Mouse (Mus musculus): ENCODE results near the gene Xkr7. TPM values are rescaled to one million over a fixed set of nuclear protein-coding genes. Genes with fewer than 3 reads are reported as not detected.
A peak's percentile ranks its signal among the peaks of the same experiment; 100 is the strongest.

The Xkr7 gene
- total and polyA plus RNA-seq, 2 experiments from 2014 or later, result 1.6 to 65.0 TPM

- Histone ChIP-seq H3K27me3 (ENCODE audit: insufficient read depth, low read length) (no peaks in the 10 kb centered on the region), H3K9me3 (ENCODE audit: low read length) (no peaks in the 10 kb centered on the region), H3K4me3 (ENCODE audit: low read length) (no peak overlapping the region), H3K36me3 (ENCODE audit: insufficient read depth, low read length) (no peaks in the 10 kb centered on the region), H3K4me2 (ENCODE audit: low read depth, low read length) (no peak overlapping the region), H3K27ac (no peak overlapping the region), H3K4me1 (ENCODE audit: insufficient read depth, low read length) (no peaks in the 10 kb centered on the region), H3K9ac (replicated peaks; ENCODE audit: low read length) (no peak overlapping the region)
- DNase-seq (ENCODE audit: low spot score) (no peak), ATAC-seq (no peak)
- WGBS, result 66% methylated on average over 3 of the region's 3 CpGs
- TF ChIP-seq CTCF (IDR thresholded peaks at IDR 0.05; ENCODE audit: low read depth), result no peak
Observed at GRCm38 (mm10) chr2:153019355-153019754, 12.3 kb upstream of the Xkr7 start.

- Histone ChIP-seq H3K9ac (replicated peaks; ENCODE audit: low read length) (no peak overlapping the region), H3K4me1 (ENCODE audit: insufficient read depth, low read length) (no peaks in the 10 kb centered on the region), H3K27ac (no peak overlapping the region), H3K9me3 (ENCODE audit: low read length) (no peaks in the 10 kb centered on the region), H3K36me3 (ENCODE audit: insufficient read depth, low read length) (no peaks in the 10 kb centered on the region), H3K27me3 (ENCODE audit: insufficient read depth, low read length) (no peaks in the 10 kb centered on the region), H3K4me2 (ENCODE audit: low read depth, low read length) (no peak overlapping the region), H3K4me3 (ENCODE audit: low read length) (no peak overlapping the region)
- no peak for TF ChIP-seq CTCF (IDR thresholded peaks at IDR 0.05; ENCODE audit: low read depth)
- WGBS, result 65% methylated on average over 3 of the region's 3 CpGs
- no peak for ATAC-seq
- no peak for DNase-seq (ENCODE audit: low spot score)
Observed at GRCm38 (mm10) chr2:153021163-153021562, 10.5 kb upstream of the Xkr7 start.

- ATAC-seq (no peak), DNase-seq (ENCODE audit: low spot score) (no peak)
- no peaks in the 10 kb centered on the region for H3K36me3 ChIP-seq (ENCODE audit: insufficient read depth, low read length)
- no peaks in the 10 kb centered on the region for H3K4me1 ChIP-seq (ENCODE audit: insufficient read depth, low read length)
- H3K4me2 ChIP-seq (ENCODE audit: low read depth, low read length), result no peak overlapping the region
- H3K9me3 ChIP-seq (ENCODE audit: low read length), result no peaks in the 10 kb centered on the region
- H3K27me3 ChIP-seq (ENCODE audit: insufficient read depth, low read length), result no peaks in the 10 kb centered on the region
- H3K9ac ChIP-seq (replicated peaks; ENCODE audit: low read length), result no peak overlapping the region
- no peak overlapping the region for H3K27ac ChIP-seq
- WGBS, result 51% methylated on average over 4 of the region's 4 CpGs
- no peak for TF ChIP-seq CTCF (IDR thresholded peaks at IDR 0.05; ENCODE audit: low read depth)
- no peak overlapping the region for H3K4me3 ChIP-seq (ENCODE audit: low read length)
Observed at GRCm38 (mm10) chr2:153022855-153023254, 8.8 kb upstream of the Xkr7 start.

- Histone ChIP-seq H3K4me1 (ENCODE audit: insufficient read depth, low read length) (no peaks in the 10 kb centered on the region), H3K4me2 (ENCODE audit: low read depth, low read length) (no peak overlapping the region), H3K36me3 (ENCODE audit: insufficient read depth, low read length) (no peaks in the 10 kb centered on the region), H3K9ac (replicated peaks; ENCODE audit: low read length) (no peak overlapping the region), H3K27me3 (ENCODE audit: insufficient read depth, low read length) (no peaks in the 10 kb centered on the region), H3K4me3 (ENCODE audit: low read length) (no peak overlapping the region), H3K27ac (no peak overlapping the region), H3K9me3 (ENCODE audit: low read length) (no peaks in the 10 kb centered on the region)
- DNase-seq (ENCODE audit: low spot score) (no peak), ATAC-seq (no peak)
- TF ChIP-seq CTCF (IDR thresholded peaks at IDR 0.05; ENCODE audit: low read depth), result no peak
- 83% methylated on average over 7 of the region's 7 CpGs for WGBS
Observed at GRCm38 (mm10) chr2:153026052-153026451, 5.6 kb upstream of the Xkr7 start.

- Histone ChIP-seq H3K27ac (no peak overlapping the region), H3K4me3 (ENCODE audit: low read length) (no peak overlapping the region), H3K27me3 (ENCODE audit: insufficient read depth, low read length) (no peaks in the 10 kb centered on the region), H3K9ac (replicated peaks; ENCODE audit: low read length) (no peak overlapping the region), H3K9me3 (ENCODE audit: low read length) (no peaks in the 10 kb centered on the region), H3K36me3 (ENCODE audit: insufficient read depth, low read length) (no peaks in the 10 kb centered on the region), H3K4me1 (ENCODE audit: insufficient read depth, low read length) (no peaks in the 10 kb centered on the region; the same call in 1 of the 2 replicates), H3K4me2 (ENCODE audit: low read depth, low read length) (no peak overlapping the region)
- 38% methylated on average over 4 of the region's 4 CpGs for WGBS
- no peak for TF ChIP-seq CTCF (IDR thresholded peaks at IDR 0.05; ENCODE audit: low read depth)
- no peak for ATAC-seq
- DNase-seq (ENCODE audit: low spot score), result no peak
Observed at GRCm38 (mm10) chr2:153027501-153027900, 4.2 kb upstream of the Xkr7 start.

- Histone ChIP-seq H3K4me2 (ENCODE audit: low read depth, low read length) (peak overlapping the region; percentile 74), H3K36me3 (ENCODE audit: insufficient read depth, low read length) (no peaks in the 10 kb centered on the region), H3K4me1 (ENCODE audit: insufficient read depth, low read length) (peaks cover 6% of the 10 kb centered on the region; the same call in 1 of the 2 replicates), H3K4me3 (ENCODE audit: low read length) (peak overlapping the region; percentile 70; the same call in 1 of the 2 replicates), H3K27ac (peak overlapping the region; percentile 96), H3K9ac (replicated peaks; ENCODE audit: low read length) (no peak overlapping the region), H3K9me3 (ENCODE audit: low read length) (no peaks in the 10 kb centered on the region), H3K27me3 (ENCODE audit: insufficient read depth, low read length) (no peaks in the 10 kb centered on the region)
- TF ChIP-seq CTCF (IDR thresholded peaks at IDR 0.05; ENCODE audit: low read depth), result no peak
- DNase-seq (ENCODE audit: low spot score) (peak; percentile 61), ATAC-seq (peak; percentile 44)
- 16% methylated on average over 4 of the region's 4 CpGs for WGBS
Observed at GRCm38 (mm10) chr2:153030422-153030821, 1.2 kb upstream of the Xkr7 start.

- Histone ChIP-seq H3K4me3 (ENCODE audit: low read length) (peak overlapping the region; percentile 70), H3K4me1 (ENCODE audit: insufficient read depth, low read length) (peaks cover 14% of the 10 kb centered on the region; the same call in 1 of the 2 replicates), H3K9me3 (ENCODE audit: low read length) (no peaks in the 10 kb centered on the region), H3K4me2 (ENCODE audit: low read depth, low read length) (peak overlapping the region; percentile 74), H3K9ac (replicated peaks; ENCODE audit: low read length) (peak overlapping the region; percentile 73), H3K27me3 (ENCODE audit: insufficient read depth, low read length) (no peaks in the 10 kb centered on the region), H3K36me3 (ENCODE audit: insufficient read depth, low read length) (no peaks in the 10 kb centered on the region), H3K27ac (peak overlapping the region; percentile 96)
- ATAC-seq (peak; percentile 60), DNase-seq (ENCODE audit: low spot score) (peak; percentile 71)
- WGBS, result 2% methylated on average over 48 of the region's 58 CpGs
- TF ChIP-seq CTCF (IDR thresholded peaks at IDR 0.05; ENCODE audit: low read depth), result peak; percentile 22; the same call in 1 of the 2 replicates
Observed at GRCm38 (mm10) chr2:153032083-153032842, 611 bp downstream of the Xkr7 start.
